Mouse (Mus musculus): ENCODE measurements around the gene Rassf8.

The Rassf8 gene

DNA sequence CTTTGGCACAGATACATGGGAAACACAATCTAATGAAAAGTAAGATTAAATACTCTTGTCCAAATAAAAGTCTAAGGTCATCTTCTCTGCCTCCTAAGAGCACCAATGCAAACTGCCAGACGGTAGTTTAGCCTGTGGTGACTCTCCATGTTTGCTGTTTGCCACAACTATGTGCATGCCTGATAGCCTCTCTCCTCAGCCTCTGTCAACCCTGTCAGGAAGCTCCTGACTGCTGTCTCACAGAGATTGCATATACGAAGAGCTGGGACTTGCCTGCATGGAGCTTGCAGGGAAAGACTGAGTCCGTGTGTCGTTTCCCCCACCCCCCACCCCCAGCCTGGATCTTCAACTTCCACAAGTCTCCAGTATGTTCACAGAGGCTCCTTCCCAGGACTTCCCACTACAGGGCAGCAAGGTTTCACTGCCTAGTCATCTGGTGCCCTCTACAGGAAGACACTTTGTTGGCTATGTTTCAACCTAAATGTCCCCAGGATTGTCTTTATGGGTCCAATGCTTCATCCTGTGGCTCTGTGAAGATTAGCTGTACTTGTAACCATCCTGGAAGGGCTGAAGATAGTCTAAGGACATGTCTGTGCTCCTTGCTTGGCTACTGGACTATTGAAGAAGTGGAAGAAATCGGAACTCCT lies 77.2 kb downstream of the Rassf8 start:
- peak in 1 of 2 experiments; percentile 35 for DNase-seq (ENCODE audit: low spot score in 2 of 2)

DNA sequence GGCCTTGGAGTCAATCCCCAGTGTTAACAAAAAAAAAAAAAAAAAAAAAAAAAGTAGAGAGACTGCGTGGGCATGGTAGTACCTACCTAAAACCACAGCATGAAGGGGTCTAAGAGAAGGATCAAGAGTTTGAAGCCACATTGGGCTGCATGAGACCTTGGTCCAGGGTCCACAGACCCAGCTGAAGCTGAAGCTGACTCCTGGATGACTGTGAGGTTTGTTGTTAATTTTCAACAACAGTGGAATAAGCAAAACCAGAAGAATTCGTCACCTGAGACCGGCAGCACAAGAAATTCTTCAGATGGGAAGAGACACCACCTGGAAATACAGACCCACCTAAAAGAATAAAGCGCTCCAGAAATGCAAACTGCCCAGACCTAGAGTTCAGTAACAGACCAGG lies 79.8 kb downstream of the Rassf8 start:
- no peak for DNase-seq (ENCODE audit: low spot score in 2 of 2)

DNA sequence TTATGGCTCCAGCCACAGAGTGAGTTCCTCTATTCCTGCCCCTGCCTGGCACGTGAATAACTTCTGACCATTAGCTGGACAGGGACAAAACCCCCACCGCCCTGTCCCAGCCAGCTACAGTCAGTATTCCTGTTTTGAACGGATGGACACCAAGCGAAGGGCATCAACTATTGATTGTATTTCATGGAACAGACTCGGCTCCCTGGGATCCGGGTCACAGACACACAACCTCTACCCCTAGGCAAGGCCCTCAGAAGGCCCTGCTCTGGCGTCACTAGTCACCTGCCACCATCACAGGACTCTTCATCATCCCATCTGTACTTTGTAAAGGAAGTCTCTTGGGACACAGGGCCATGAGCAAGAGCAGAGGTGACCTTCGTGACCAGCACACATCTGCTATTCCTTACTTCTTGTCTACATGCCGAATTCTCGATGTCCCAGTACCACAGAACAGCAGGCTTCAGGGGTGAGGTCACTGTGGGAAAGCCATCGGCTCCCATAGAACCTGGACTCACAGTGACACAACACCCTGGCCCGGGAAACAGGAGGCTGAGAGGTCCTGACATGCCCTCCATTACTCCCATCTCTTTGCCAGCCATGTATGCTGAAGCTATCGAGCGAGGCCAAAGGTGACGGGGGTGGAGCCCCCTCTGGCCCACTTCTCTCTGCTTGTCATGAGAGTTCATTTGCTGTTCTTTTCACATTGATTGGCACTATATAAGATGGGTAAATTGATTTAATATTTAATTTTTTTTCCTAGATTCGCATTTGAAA lies 82.7 kb downstream of the Rassf8 start:
- DNase-seq (ENCODE audit: low spot score in 2 of 2) = no peak

DNA sequence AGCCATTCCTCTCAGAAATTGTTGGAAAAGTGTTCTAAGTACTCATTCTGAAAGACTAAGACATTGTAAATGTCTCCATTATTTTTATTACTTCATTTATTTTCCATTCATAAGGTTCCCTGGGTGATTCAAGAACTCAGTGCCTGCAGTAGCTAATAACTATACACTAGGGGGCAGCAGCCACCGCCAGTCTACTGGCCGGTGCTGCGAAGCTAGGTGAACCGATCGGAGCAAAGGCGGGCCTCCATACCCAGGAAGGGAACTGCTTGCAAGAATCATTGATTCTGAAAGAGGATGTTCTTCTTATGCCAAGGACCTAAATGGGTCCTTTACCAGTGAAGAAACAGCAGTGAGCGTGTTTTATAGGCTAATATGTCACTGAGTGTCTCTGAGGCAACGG lies 83.6 kb downstream of the Rassf8 start:
- DNase-seq (ENCODE audit: low spot score in 2 of 2) = peak; percentile 52 to 70

DNA sequence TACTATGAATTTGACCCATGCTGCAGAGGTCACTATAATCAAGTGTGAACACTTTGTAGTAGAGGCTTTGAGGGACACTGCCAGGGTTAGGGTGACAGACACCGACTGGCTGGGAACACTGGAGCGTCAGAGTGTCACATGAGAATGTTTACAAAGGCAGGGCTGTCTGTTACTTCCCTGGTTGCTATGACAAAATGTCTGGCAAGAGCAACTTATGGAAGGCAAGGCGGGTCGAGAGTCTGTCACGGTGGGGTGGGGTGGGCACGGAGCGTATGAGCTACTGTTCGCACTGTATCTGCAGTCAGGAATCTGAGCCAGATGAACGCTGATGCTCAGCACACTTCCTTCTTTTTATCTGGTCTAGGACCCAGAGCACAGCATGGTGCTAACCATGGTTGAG lies 84.1 kb downstream of the Rassf8 start:
- DNase-seq (ENCODE audit: low spot score in 2 of 2) = no peak

DNA sequence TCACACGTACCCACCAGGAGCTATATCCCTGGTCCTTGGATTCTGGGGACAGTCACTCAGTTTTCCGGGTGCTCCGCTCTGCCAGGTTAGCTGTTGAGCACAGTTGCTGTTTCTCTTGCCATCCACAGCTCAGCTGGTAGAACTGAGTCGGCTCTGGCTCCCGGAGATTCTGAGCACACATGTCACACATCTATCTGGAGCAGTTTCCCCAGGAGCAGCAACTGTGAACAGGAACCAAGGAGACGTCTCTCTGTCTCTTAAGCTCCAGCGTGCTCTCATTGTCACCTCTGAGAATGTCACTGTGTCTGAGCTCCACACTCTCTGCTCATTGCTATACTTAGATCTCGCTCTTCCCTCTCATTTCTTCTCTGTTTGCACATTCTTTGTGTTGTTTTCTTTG lies 86.4 kb downstream of the Rassf8 start:
- DNase-seq (ENCODE audit: low spot score in 2 of 2) = no peak

DNA sequence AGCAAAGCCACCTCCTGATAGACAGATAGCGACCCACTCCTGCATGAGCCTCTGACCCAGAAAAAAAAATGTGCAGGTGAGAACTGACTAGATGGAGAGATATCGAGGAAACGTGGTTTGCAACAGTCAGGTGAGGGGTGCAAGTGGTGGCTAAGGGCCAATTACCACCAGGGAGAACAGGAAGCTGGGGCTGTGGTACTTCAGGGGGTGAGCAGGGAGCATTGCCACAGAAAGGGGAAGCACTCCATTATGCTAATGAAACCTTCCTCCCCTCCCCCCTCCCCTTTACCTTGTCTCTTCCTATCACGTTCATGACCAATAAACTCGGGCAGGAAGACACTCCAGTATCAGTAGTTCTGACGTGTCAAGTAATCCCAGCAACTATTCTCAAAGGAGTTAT lies 88.8 kb downstream of the Rassf8 start:
- no peak for DNase-seq (ENCODE audit: low spot score in 2 of 2)

DNA sequence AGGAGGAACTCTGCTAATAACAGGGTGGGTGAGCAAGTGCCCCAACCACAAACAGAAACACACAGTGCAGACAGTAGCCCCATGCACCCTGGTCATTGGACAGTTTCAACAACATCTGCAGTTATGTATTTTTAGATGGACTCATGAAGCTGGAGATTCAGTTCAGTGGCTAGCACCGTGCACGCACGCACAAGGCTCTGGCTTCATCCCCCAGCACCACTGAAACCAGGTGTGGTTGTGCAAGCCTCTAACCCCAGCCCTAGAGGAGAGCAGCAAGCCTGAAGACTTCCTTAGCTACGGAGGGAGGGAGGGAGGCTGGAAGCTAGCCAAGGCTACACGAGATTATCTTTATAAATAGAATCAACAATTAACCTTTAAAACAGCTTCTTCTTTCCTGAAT lies 99.1 kb downstream of the Rassf8 start:
- DNase-seq (ENCODE audit: low spot score in 2 of 2) = no peak

DNA sequence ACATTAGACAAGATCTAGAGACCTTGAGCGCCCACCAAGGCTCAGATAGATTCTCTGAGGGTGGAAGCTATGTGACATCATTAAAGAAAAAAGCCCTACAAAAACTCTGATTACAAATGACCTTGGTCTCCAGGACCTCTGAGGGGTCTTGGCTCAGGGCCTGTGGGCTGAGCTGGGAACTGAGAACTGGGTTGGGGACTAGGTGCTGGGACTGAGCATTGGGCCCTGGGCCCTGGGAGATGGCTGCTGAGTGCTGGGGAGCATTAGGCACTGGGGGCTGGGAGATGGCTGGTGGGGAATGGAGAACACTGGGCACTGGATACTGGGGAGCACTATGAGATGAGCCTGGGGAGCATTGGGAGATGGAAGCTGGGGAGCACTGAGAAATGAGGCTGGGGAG lies 99.5 kb downstream of the Rassf8 start:
- no peak for DNase-seq (ENCODE audit: low spot score in 2 of 2)

DNA sequence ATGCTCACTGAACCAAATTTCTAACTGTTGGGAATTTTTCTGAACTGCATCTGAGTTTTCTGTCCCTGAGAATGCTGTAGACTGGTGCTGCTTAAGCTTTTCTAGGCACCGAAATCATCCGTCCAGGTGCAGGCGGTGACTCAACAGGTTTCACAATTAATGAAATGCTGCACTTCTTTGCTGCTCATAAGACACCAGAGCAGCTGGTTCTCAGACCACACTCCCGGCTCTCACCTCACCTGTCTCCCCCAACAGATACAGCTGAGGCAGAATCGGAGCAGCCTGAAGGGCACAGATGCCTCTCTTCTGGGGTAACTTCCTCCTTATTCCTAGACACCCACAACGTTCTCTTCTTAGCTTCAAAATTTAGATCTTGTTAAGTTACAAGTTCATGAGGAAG lies 100.4 kb downstream of the Rassf8 start:
- DNase-seq (ENCODE audit: low spot score in 2 of 2) = no peak

DNA sequence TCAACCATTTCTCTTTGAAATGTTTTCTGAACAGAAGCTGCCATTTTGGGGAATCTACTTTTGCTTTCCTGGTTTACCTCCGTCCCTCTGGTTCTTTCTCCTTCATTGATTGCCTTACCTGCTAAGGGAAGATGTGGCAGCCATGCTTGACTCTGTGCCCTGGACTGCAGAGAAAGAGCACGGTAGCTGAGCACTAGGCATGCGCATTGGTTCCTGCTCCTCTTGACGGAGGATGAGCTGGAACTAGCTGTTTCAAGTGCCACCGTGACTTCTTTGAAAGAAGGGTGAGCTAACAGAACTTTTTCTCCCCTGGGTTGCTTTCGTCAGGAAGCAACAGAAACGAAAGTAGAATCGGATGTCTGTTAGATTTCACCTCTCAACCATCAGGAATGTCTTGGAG lies 101.1 kb downstream of the Rassf8 start:
- DNase-seq (ENCODE audit: low spot score in 2 of 2) = no peak

DNA sequence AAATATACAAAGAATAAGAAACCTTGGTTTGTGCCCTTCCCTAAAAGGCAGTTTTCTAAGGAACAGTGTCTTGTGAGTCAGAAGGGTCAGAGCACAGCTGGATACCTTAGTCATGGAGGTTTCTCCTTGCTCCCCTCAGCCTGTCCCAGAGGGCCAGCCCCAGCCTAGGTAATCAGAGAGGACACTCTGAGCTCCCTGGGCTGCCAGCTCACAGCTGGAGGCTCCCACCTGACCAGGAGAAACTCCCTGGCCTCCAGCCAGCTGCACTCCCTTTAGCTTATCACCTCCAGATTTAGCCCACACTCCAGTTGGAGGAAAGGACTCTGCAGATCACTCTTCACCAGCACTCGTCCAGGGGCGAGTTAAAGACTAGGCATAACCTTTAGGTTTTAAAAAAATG lies 104.2 kb downstream of the Rassf8 start:
- DNase-seq (ENCODE audit: low spot score in 2 of 2) = no peak

DNA sequence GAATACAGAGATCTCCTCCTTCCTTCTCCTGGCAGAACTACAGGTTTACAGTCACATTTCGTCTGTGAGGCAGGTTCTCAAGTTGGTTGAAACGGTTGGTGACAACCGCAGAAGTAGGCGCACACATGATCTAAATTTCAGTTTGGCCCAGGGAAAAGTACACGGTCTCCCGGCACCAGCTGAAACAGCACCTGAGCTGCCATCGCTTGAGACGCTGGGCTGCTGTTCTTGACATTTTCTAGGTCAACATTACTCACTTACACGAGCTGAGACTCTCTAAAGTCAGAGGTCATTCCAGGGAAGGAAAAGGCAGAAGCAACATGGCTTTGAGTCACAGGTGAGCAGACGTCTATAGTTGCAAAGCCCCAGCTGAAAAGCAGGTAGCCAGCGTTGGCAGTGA lies 105.4 kb downstream of the Rassf8 start:
- DNase-seq (ENCODE audit: low spot score in 2 of 2) = no peak

DNA sequence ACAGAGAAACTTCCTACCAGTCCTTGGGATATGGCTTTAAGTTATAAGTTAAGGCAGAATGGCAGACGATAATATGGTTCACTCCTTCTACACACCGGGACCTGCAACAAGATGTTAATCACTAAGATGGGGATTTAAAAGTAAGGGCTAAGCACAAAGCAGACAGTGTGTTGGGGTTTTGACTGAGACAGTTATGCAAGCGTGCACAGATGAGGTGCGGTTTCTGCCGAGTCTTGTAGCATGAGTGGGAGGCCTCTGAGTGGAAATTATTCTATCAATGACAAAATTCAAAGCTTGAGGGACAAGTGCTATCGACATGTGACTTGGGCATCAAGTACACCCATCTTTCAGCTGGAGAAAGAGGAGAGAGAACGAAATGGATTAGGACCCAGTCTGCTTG lies 106.2 kb downstream of the Rassf8 start:
- no peak for DNase-seq (ENCODE audit: low spot score in 2 of 2)

DNA sequence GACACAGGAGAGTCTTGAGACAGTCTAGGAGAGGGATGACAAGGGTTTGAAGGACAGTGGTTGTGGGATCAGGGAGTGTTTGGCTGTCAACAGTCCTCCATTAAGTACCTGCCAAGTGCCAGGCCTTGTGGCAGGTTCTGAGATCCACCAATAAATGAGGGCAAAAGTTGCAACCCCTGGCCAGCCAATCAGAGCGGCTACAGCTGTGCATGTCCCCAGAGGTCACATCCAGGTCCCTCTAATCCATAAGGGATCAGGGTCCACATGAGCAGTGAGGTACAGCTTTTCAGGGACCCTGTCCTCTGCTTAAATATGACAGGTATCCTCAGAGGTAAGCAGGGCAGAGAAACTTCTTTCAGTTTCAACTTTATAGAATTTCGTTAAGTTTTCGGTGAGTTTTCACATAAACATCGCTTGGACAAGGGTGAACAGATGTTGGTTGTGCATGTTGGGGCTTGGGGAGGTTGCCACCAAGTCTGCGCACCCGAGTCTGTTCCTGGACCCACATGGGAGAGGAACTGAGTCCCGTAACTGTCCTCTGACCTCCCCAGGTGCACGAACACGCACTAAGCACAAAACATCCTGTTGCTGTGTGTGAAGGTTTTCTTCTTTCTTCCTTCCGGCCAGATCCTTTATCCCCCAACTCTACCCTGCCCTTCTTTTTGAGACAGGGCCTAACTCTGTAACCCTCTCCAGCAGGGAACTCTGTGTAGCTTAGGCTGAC lies 107.0 kb downstream of the Rassf8 start:
- DNase-seq (ENCODE audit: low spot score in 2 of 2) = no peak

DNA sequence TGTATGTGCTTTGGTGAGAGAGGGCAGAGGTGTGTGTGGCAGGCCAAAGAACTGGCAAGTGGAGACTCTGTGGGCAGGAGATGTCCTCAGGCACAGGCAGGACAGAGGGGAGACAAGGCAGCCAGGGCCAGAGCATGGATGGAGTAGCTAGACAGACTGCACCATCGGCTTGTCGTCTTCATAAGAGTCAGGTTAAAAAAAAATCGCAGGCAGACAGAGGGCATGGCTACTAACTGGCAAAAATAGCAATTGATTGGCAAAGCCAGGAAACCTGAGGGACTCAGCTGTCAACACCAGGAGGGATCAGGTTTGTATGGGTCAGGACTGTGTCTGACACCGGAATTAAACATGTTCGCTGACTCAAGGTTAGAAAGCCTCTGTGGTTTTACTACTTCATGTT lies 108.2 kb downstream of the Rassf8 start:
- DNase-seq (ENCODE audit: low spot score in 2 of 2) = no peak

DNA sequence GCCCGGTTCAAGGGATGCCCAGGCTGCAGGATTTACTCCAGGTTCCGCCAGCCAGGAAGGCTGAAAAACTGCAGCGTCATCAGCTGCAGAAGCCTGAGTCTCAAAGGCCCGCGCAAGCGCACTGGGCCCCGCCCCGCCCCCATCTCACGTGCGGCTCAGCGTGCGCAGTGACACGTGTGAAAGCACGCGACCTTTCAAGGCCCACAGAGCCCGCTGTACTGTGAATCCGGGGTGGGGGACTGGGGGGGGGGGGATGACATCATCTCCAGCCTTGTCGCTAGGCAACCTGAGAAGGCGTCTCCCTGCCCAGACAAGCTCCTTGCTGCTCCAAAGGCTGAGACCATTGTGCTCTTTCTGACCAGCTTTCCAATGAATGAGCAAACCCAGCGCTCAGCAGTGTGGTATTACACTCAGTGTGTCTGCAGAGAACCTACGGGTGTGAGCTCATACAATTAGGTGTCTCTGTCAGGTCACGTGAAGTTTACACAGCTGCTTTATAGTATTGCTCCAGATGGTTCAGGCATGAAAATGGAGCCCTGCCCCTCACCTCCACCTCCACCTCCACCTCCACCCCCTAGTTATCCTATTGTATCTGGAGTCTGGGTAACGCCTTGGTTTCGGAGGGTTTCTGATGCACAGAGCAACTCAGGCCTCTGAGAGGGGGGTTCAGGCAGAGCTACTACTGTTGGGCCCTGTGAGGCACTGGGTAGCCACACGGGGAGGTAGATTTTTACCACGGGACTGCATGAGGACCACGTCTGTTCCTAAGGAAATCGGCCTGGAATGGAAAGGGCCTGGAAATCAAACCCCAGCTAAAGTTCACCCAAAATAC lies 109.4 kb downstream of the Rassf8 start:
- peak; percentile 95 to 98 for DNase-seq (ENCODE audit: low spot score in 2 of 2)

DNA sequence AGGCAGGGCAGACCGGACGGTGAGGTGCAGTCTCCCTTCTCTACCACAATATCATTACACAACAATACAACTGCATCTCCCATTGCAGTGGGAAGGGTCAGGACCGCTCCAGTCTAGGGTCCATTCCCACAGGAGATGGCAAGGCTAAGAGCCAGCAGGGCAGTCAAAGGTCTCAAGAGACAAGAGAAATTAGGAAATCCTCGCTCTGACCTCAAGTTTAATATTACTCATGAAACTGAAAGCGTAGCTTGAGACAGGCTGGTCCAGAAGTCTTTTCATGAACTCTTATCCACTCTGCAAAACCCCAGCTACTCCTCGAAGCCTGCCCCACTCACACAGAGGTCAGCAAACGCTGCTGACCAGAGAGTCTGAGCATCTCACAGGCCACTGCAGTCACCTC lies 110.9 kb downstream of the Rassf8 start:
- no peak for DNase-seq (ENCODE audit: low spot score in 2 of 2)

DNA sequence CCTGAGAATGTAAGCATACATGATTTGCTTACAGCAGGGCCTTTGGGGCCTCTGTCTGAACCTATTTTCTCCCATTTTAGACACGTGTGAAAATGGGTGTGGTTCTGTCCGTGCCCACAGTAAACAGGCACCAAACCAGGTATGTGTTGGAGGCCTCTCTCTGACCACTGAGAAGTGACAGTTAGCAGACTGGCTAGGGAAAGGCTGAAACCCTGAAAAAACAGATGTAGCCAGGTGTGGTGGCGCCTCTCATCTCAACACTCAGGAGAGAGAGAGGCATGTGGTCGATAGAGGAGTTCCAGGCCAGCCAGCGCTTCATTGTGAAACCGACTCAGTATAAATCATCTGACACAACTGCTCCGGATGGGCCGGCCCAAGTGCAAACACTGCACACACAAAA lies 111.9 kb downstream of the Rassf8 start:
- DNase-seq (ENCODE audit: low spot score in 2 of 2) = no peak

DNA sequence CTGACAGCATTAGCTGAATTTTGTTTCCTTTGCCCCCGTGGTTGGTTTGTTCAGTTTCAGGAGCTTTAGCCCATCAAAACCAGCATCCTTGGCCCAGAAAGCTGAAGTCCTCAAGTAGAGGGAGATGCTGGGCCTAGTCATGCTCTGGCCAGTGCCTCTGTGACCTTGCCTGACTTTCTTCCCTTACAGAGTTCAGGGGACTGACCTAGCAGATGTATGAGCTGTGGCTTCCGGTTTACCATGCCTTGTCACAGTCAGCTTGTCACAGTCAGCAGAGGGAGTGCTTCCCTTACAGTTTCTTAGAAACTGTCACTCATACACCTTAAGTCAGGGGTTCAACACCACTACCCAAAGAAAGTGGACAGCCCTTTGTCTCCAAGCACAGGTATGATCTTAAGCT lies 113.8 kb downstream of the Rassf8 start:
- DNase-seq (ENCODE audit: low spot score in 2 of 2) = no peak

DNA sequence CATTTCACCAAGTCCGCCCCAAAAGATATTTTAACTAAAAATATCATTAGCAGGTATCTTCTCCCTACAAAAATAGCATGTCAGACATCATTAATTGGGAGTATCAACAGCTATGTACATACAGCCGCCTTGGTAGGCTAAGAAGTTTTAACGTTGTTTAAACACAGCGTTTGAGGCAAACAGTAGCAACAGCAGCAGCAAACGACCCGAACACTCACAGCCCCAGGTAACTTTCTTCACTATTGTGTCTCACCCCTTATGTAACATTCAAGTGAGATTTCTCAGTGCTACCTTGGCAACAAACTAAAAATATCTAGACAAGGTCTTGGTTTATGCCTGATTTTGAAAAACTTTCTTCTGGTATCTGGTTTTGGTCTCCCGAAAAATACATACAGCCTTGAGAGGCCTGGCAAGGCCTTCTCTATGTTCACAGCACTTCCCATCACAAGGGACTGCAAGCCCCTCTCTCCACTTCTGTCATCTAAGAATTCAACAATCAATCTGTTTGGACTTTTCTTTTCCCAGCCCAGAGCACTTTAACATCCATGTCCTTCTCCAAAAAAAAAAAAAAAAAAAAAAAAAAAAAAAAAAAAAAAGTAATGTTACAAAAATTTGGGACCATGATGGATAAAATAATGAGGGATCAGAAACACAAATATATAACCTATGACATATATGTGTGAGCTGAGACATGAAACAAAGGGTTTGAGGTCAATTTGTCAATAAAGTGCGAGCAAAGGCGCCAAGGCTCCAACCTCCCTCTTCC lies 115.1 kb downstream of the Rassf8 start:
- no peak for DNase-seq (ENCODE audit: low spot score in 2 of 2)

Data from cerebellum, postnatal 4 days (tissue).